Mouse (Mus musculus): ENCODE measurements around the gene Dynlt1c. TPM values are rescaled to one million over a fixed set of nuclear protein-coding genes. Genes with fewer than 3 reads are reported as not detected.
"Not testable (repeated sequence)": the region's sequence is repeated elsewhere in the genome, so short reads cannot be mapped to it uniquely, and the experiment has no call there.

The Dynlt1c gene
- polyA plus RNA-seq, 1 experiment from 2014 or later: 38.4 TPM

GRCm38 (mm10) chr17:6637434-6637833, 36.0 kb downstream of the Dynlt1c start:
- 96% methylated on average over 3 of the region's 4 CpGs for WGBS
- H3K4me3 ChIP-seq (ENCODE audit: low read length); H3K27me3 ChIP-seq (ENCODE audit: insufficient read depth, low read length); H3K36me3 ChIP-seq (ENCODE audit: insufficient read depth, low read length); H3K27ac ChIP-seq (ENCODE audit: low read length); H3K9ac ChIP-seq (replicated peaks; ENCODE audit: low read length); H3K4me2 ChIP-seq (replicated peaks; ENCODE audit: low read depth, low read length); ATAC-seq (ENCODE audit: low FRiP score, low TSS enrichment); H3K9me3 ChIP-seq (ENCODE audit: low read length); H3K4me1 ChIP-seq (ENCODE audit: insufficient read depth, low read length): not testable (repeated sequence)

GRCm38 (mm10) chr17:6638444-6638843, 37.0 kb downstream of the Dynlt1c start:
- not testable (repeated sequence) for H3K27ac ChIP-seq (ENCODE audit: low read length); H3K4me1 ChIP-seq (ENCODE audit: insufficient read depth, low read length); H3K27me3 ChIP-seq (ENCODE audit: insufficient read depth, low read length); H3K36me3 ChIP-seq (ENCODE audit: insufficient read depth, low read length); H3K9ac ChIP-seq (replicated peaks; ENCODE audit: low read length); H3K4me2 ChIP-seq (replicated peaks; ENCODE audit: low read depth, low read length); H3K4me3 ChIP-seq (ENCODE audit: low read length); H3K9me3 ChIP-seq (ENCODE audit: low read length); ATAC-seq (ENCODE audit: low FRiP score, low TSS enrichment)
- 82% methylated on average over 8 of the region's 8 CpGs for WGBS

GRCm38 (mm10) chr17:6639486-6639885, 38.0 kb downstream of the Dynlt1c start:
- WGBS: 95% methylated on average over 15 of the region's 21 CpGs
- H3K36me3 ChIP-seq (ENCODE audit: insufficient read depth, low read length); H3K9ac ChIP-seq (replicated peaks; ENCODE audit: low read length); H3K27me3 ChIP-seq (ENCODE audit: insufficient read depth, low read length); H3K4me2 ChIP-seq (replicated peaks; ENCODE audit: low read depth, low read length); H3K27ac ChIP-seq (ENCODE audit: low read length); H3K4me1 ChIP-seq (ENCODE audit: insufficient read depth, low read length); H3K9me3 ChIP-seq (ENCODE audit: low read length); H3K4me3 ChIP-seq (ENCODE audit: low read length): not testable (repeated sequence)
- 0 out of 2 replicates have a peak, but pooled peaks have one; percentile 32 for ATAC-seq (ENCODE audit: low FRiP score, low TSS enrichment)

- not testable (repeated sequence) for H3K27ac ChIP-seq (ENCODE audit: low read length); H3K9me3 ChIP-seq (ENCODE audit: low read length); ATAC-seq (ENCODE audit: low FRiP score, low TSS enrichment); H3K27me3 ChIP-seq (ENCODE audit: insufficient read depth, low read length); H3K36me3 ChIP-seq (ENCODE audit: insufficient read depth, low read length); H3K4me3 ChIP-seq (ENCODE audit: low read length); H3K4me2 ChIP-seq (replicated peaks; ENCODE audit: low read depth, low read length); H3K9ac ChIP-seq (replicated peaks; ENCODE audit: low read length); H3K4me1 ChIP-seq (ENCODE audit: insufficient read depth, low read length)
- 91% methylated on average over 10 of the region's 10 CpGs for WGBS
Observed at GRCm38 (mm10) chr17:6640044-6640637, 38.7 kb downstream of the Dynlt1c start.

GRCm38 (mm10) chr17:6640771-6641429, 39.4 kb downstream of the Dynlt1c start:
- H3K36me3 ChIP-seq (ENCODE audit: insufficient read depth, low read length); H3K4me2 ChIP-seq (replicated peaks; ENCODE audit: low read depth, low read length); H3K27me3 ChIP-seq (ENCODE audit: insufficient read depth, low read length); H3K4me1 ChIP-seq (ENCODE audit: insufficient read depth, low read length); H3K27ac ChIP-seq (ENCODE audit: low read length); H3K9me3 ChIP-seq (ENCODE audit: low read length); H3K4me3 ChIP-seq (ENCODE audit: low read length); H3K9ac ChIP-seq (replicated peaks; ENCODE audit: low read length): not testable (repeated sequence)
- 75% methylated on average over 14 of the region's 14 CpGs for WGBS
- peak; percentile 67 for ATAC-seq (ENCODE audit: low FRiP score, low TSS enrichment)

GRCm38 (mm10) chr17:6644210-6644609, 42.7 kb downstream of the Dynlt1c start:
- H3K4me3 ChIP-seq (ENCODE audit: low read length); ATAC-seq (ENCODE audit: low FRiP score, low TSS enrichment); H3K9me3 ChIP-seq (ENCODE audit: low read length); H3K36me3 ChIP-seq (ENCODE audit: insufficient read depth, low read length); H3K4me1 ChIP-seq (ENCODE audit: insufficient read depth, low read length); H3K9ac ChIP-seq (replicated peaks; ENCODE audit: low read length); H3K27me3 ChIP-seq (ENCODE audit: insufficient read depth, low read length); H3K4me2 ChIP-seq (replicated peaks; ENCODE audit: low read depth, low read length); H3K27ac ChIP-seq (ENCODE audit: low read length): not testable (repeated sequence)
- 88% methylated on average over 8 of the region's 9 CpGs for WGBS

GRCm38 (mm10) chr17:6644673-6645072, 43.2 kb downstream of the Dynlt1c start:
- not testable (repeated sequence) for ATAC-seq (ENCODE audit: low FRiP score, low TSS enrichment); H3K4me2 ChIP-seq (replicated peaks; ENCODE audit: low read depth, low read length); H3K27me3 ChIP-seq (ENCODE audit: insufficient read depth, low read length); H3K27ac ChIP-seq (ENCODE audit: low read length); H3K9ac ChIP-seq (replicated peaks; ENCODE audit: low read length); H3K4me3 ChIP-seq (ENCODE audit: low read length); H3K36me3 ChIP-seq (ENCODE audit: insufficient read depth, low read length); H3K9me3 ChIP-seq (ENCODE audit: low read length); H3K4me1 ChIP-seq (ENCODE audit: insufficient read depth, low read length)
- 90% methylated on average over 4 of the region's 4 CpGs for WGBS

GRCm38 (mm10) chr17:6645668-6646067, 44.2 kb downstream of the Dynlt1c start:
- not testable (repeated sequence) for ATAC-seq (ENCODE audit: low FRiP score, low TSS enrichment); H3K27ac ChIP-seq (ENCODE audit: low read length)
- 83% methylated on average over 2 of the region's 4 CpGs for WGBS

GRCm38 (mm10) chr17:6646841-6647240, 45.4 kb downstream of the Dynlt1c start:
- not testable (repeated sequence) for ATAC-seq (ENCODE audit: low FRiP score, low TSS enrichment); H3K9me3 ChIP-seq (ENCODE audit: low read length); H3K4me2 ChIP-seq (replicated peaks; ENCODE audit: low read depth, low read length); H3K27ac ChIP-seq (ENCODE audit: low read length); H3K4me3 ChIP-seq (ENCODE audit: low read length); H3K9ac ChIP-seq (replicated peaks; ENCODE audit: low read length); H3K4me1 ChIP-seq (ENCODE audit: insufficient read depth, low read length); H3K27me3 ChIP-seq (ENCODE audit: insufficient read depth, low read length); H3K36me3 ChIP-seq (ENCODE audit: insufficient read depth, low read length)
- WGBS: 89% methylated on average over 8 of the region's 8 CpGs

More at GRCm38 (mm10) chr17:6645668-6646067, 44.2 kb downstream of the Dynlt1c start:
- not testable (repeated sequence) for H3K36me3 ChIP-seq (ENCODE audit: insufficient read depth, low read length); H3K4me2 ChIP-seq (replicated peaks; ENCODE audit: low read depth, low read length); H3K4me3 ChIP-seq (ENCODE audit: low read length); H3K4me1 ChIP-seq (ENCODE audit: insufficient read depth, low read length); H3K9ac ChIP-seq (replicated peaks; ENCODE audit: low read length); H3K9me3 ChIP-seq (ENCODE audit: low read length); H3K27me3 ChIP-seq (ENCODE audit: insufficient read depth, low read length)

GRCm38 (mm10) chr17:6647452-6647851, 46.0 kb downstream of the Dynlt1c start:
- H3K9ac ChIP-seq (replicated peaks; ENCODE audit: low read length); H3K27ac ChIP-seq (ENCODE audit: low read length); H3K27me3 ChIP-seq (ENCODE audit: insufficient read depth, low read length); ATAC-seq (ENCODE audit: low FRiP score, low TSS enrichment); H3K4me2 ChIP-seq (replicated peaks; ENCODE audit: low read depth, low read length); H3K4me1 ChIP-seq (ENCODE audit: insufficient read depth, low read length); H3K36me3 ChIP-seq (ENCODE audit: insufficient read depth, low read length); H3K9me3 ChIP-seq (ENCODE audit: low read length); H3K4me3 ChIP-seq (ENCODE audit: low read length): not testable (repeated sequence)
- WGBS: 83% methylated on average over 3 of the region's 3 CpGs
